Mouse (Mus musculus): ENCODE data around the gene Atoh7. TPM values are rescaled to one million over a fixed set of nuclear protein-coding genes. Genes with fewer than 3 reads are reported as not detected.

The Atoh7 gene
- polyA plus RNA-seq, 1 experiment, result 2.8 TPM

DNA sequence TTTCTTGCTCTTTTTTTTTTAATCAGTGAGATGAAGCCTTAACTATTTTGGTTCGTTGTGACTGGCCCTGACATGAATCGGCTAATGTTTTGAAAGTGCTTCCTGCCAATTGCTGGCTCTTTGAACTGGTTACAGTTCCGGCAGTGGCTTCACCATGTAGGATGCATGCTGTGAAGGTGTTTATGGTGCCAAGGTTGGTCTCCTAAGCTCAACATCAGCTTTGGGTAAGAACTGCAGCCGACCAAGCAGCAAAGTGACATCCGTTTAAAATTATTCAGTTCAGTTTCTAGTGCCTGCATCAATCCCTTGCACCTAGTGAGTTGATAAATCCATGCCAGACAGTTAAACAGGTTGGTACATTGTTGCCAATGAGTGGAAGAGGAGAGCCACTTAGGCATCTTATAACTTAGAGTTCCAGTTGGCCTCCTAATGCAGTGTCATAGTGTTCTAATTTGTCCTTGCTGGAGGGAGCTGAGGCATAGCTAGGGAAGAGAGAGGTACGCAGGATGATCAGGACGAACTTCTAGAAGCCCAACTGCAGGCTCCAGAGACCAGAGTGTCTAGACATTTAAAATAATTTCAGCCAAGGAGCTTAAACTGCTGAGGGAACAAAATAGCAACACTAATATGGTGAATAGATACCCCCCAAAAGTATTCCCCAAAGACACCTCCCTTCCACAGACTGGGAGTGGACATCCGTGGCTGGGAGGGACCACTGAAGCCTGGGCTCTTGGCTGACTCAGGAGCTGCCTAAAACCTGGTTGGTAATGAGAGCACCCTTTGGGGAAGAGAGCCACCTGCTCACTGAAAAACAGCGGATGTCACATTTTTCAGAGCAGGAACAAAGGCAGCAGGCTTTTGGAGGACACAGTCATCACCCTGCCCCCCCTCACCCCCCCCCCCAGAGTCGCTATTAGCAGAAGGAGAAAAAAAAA lies 6.6 kb upstream of the Atoh7 start:
- Histone ChIP-seq H3K27ac (ENCODE audit: insufficient read depth, low read length) (no peak overlapping the region), H3K4me3 (ENCODE audit: insufficient read depth, low read length) (no peak overlapping the region)
- TF ChIP-seq POLR2A (IDR thresholded peaks at IDR 0.05; ENCODE audit: extremely low read depth, insufficient read depth, low read length) (no peak), CTCF (IDR thresholded peaks at IDR 0.05; ENCODE audit: extremely low read depth, insufficient read depth, low read length) (no peak)

DNA sequence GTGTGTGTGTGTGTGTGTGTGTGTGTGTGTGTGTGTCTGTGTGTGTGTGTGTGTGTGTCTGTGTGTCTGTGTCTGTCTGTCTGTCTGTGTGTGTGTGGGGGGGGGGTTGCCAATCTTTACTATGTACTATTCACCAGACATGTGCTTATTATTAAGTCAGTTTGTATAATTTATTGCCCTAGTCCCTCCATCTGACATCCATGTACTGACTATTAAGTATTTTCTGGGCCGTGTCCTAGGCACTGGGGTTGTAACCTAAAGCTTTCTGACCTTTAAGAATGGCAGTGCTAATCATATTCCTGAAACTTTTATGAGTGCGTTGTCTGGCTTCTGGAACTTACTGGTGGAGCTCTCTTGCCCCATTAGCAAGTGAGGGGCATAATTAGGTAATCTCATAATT lies 2.7 kb upstream of the Atoh7 start:
- Histone ChIP-seq H3K4me1 (ENCODE audit: control insufficient read depth, insufficient read depth, low read length) (no peaks in the 10 kb centered on the region), H3K4me3 (ENCODE audit: insufficient read depth, low read length) (no peak overlapping the region), H3K27ac (ENCODE audit: insufficient read depth, low read length) (no peak overlapping the region)
- no peak for TF ChIP-seq CTCF (IDR thresholded peaks at IDR 0.05; ENCODE audit: extremely low read depth, insufficient read depth, low read length)
- TF ChIP-seq POLR2A (IDR thresholded peaks at IDR 0.05; ENCODE audit: extremely low read depth, insufficient read depth, low read length), result no peak

More for the DNA sequence above, 6.6 kb upstream of the Atoh7 start:
- H3K4me1 ChIP-seq (ENCODE audit: control insufficient read depth, insufficient read depth, low read length), result peaks cover 2% of the 10 kb centered on the region; the same call in 1 of the 2 replicates

DNA sequence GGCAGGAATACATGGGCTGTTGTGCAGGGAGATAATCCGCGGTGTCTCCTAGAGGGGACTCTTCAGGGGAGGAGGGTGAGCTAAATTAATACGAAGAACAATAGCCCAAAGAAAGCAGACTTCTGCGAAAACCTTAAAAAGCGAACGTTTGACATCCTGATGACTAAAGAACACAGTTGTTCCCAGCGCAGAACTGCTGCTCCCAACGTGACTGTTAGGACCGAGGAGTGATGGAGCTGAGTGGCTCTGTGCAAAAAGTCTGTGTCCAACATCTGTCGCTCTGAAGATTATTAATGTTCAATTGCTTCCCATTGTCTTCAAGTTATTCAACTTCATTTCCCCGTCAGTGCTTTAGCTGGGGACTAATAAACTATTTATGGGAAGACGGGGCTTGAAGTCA lies 1.3 kb upstream of the Atoh7 start:
- no peaks in the 10 kb centered on the region for H3K4me1 ChIP-seq (ENCODE audit: control insufficient read depth, insufficient read depth, low read length)
- TF ChIP-seq CTCF (IDR thresholded peaks at IDR 0.05; ENCODE audit: extremely low read depth, insufficient read depth, low read length) (no peak), POLR2A (IDR thresholded peaks at IDR 0.05; ENCODE audit: extremely low read depth, insufficient read depth, low read length) (no peak)
- no peak overlapping the region for H3K27ac ChIP-seq (ENCODE audit: insufficient read depth, low read length)
- no peak overlapping the region for H3K4me3 ChIP-seq (ENCODE audit: insufficient read depth, low read length)

DNA sequence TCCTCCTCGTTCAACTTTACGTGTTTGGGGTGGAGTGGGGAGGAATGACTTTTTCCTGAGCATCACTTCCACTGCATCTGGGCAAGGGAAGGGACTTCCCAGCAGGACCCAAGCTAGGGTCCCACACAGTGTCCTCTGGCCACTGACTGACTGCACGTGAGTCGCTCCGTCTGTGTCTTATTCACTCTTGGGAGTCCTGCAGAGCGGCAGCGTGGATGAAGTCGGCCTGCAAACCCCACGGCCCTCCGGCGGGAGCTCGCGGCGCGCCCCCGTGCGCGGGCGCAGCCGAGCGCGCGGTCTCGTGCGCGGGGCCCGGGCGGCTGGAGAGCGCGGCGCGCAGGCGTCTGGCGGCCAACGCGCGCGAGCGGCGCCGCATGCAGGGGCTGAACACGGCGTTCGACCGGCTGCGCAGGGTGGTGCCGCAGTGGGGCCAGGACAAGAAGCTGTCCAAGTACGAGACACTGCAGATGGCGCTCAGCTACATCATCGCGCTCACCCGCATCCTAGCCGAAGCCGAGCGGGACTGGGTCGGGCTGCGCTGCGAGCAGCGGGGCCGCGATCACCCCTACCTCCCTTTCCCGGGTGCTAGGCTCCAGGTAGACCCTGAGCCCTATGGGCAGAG lies 601 bp downstream of the Atoh7 start:
- H3K4me3 ChIP-seq (ENCODE audit: insufficient read depth, low read length), result peak overlapping the region; percentile 56
- H3K27ac ChIP-seq (ENCODE audit: insufficient read depth, low read length), result peak overlapping the region; percentile 38
- TF ChIP-seq CTCF (IDR thresholded peaks at IDR 0.05; ENCODE audit: extremely low read depth, insufficient read depth, low read length) (no peak), POLR2A (IDR thresholded peaks at IDR 0.05; ENCODE audit: extremely low read depth, insufficient read depth, low read length) (peak; percentile 72; the same call in 1 of the 2 replicates)
- no peaks in the 10 kb centered on the region for H3K4me1 ChIP-seq (ENCODE audit: control insufficient read depth, insufficient read depth, low read length)

DNA sequence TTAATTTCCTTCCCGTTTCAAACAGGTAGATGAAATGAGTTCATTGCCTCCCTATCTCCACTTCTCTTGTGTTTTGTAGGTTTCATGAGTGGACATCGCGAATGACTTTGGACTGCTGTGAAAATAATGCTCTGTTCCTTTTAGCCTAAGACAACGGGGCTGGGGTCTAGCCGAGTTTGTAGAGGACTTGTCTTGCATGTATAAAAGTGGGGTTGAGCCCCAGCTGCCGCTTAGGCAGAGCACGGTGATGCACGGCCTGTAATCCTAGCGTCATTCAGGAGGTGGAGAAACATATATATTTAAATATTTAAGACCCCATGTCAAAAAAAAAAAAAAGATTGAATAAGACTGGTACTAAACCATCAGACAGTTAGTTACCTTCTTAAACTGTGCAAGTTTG lies 1.2 kb downstream of the Atoh7 start:
- no peak for TF ChIP-seq CTCF (IDR thresholded peaks at IDR 0.05; ENCODE audit: extremely low read depth, insufficient read depth, low read length)
- no peak for TF ChIP-seq POLR2A (IDR thresholded peaks at IDR 0.05; ENCODE audit: extremely low read depth, insufficient read depth, low read length)
- Histone ChIP-seq H3K27ac (ENCODE audit: insufficient read depth, low read length) (peak overlapping the region; percentile 38), H3K4me1 (ENCODE audit: control insufficient read depth, insufficient read depth, low read length) (no peaks in the 10 kb centered on the region), H3K4me3 (ENCODE audit: insufficient read depth, low read length) (peak overlapping the region; percentile 56)

DNA sequence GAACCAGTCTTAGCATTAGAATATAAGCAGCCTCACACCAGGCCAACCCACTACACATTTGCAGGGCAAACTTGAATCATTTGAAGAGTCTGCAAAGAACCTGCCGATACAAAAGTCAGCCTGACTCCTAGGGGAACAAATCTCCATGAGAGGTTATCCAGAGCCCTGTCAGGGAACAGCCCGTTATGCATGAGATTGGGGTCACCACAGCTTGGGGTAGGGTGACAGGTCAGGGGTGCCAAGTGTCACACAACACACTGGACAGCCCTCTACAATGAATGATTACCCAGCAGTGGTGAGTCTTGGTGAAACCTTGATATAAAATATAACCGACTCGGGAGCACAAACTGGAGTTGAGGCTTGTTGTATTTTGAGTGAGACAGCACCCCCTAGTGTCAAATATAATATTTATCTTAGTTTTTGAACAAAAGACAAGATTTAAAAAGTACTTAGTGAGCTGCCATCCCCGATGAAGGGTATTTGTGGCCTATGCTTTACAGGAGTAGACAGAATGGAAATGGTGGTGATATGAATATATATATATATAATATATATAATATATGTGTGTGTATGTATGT lies 13.7 kb downstream of the Atoh7 start:
- TF ChIP-seq CTCF (IDR thresholded peaks at IDR 0.05; ENCODE audit: extremely low read depth, insufficient read depth, low read length) (no peak; the same call in 1 of the 2 replicates), POLR2A (IDR thresholded peaks at IDR 0.05; ENCODE audit: extremely low read depth, insufficient read depth, low read length) (no peak)
- no peaks in the 10 kb centered on the region for H3K4me1 ChIP-seq (ENCODE audit: control insufficient read depth, insufficient read depth, low read length)
- no peak overlapping the region for H3K4me3 ChIP-seq (ENCODE audit: insufficient read depth, low read length)
- no peak overlapping the region for H3K27ac ChIP-seq (ENCODE audit: insufficient read depth, low read length)

DNA sequence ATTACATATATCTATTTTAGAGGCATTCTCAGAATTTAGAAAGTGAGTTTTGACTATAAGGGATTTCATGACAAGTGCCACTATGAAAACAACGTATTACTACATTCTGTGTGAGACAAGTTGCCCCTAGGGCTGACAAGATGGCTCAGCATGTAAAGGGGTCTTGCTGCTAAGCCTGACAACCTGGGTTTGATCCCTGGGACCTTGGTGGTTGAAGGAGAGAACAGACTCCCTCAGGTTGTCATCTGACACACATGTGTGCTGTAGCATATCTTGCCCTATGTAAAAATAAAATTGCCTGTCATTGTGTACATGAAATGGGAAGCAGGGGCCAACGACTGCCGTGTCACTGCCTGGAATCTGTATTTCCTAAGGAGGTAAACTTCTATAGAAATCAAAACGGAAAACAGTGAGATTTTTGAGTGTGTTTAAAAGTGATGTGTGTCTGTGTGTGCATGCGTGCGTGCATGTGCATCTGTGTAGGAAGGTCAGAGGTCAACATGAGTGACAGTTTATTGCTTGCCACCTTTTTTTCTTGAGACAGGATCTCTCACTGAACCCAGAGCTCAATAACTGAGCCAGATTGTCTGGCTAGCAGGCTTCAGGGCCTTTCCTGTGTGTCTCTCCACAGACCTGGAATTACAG lies 14.4 kb downstream of the Atoh7 start:
- H3K27ac ChIP-seq (ENCODE audit: insufficient read depth, low read length), result no peak overlapping the region
- H3K4me3 ChIP-seq (ENCODE audit: insufficient read depth, low read length), result no peak overlapping the region
- TF ChIP-seq POLR2A (IDR thresholded peaks at IDR 0.05; ENCODE audit: extremely low read depth, insufficient read depth, low read length), result no peak
- no peak for TF ChIP-seq CTCF (IDR thresholded peaks at IDR 0.05; ENCODE audit: extremely low read depth, insufficient read depth, low read length)
- H3K4me1 ChIP-seq (ENCODE audit: control insufficient read depth, insufficient read depth, low read length), result no peaks in the 10 kb centered on the region

DNA sequence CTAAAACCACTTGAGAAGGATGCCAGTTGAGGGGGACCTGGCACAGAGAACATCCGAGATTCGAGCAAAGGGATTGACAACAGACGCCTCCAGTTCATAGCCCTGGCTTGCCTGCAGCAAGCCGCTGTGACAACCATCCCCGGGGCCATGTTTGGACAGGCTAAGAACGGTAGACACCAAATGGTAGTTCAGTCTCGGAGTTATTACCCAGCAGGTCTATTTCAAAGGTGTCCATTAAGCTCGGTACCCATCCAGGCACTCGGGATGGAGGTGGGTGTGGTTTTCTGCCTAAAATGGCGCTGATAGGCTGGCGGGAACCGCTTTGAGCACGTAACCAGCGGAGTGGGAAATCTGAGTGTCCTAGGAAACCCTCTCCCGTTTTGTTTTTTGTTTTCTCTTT lies 16.4 kb downstream of the Atoh7 start:
- H3K27ac ChIP-seq (ENCODE audit: insufficient read depth, low read length), result no peak overlapping the region
- TF ChIP-seq CTCF (IDR thresholded peaks at IDR 0.05; ENCODE audit: extremely low read depth, insufficient read depth, low read length), result no peak
- no peak for TF ChIP-seq POLR2A (IDR thresholded peaks at IDR 0.05; ENCODE audit: extremely low read depth, insufficient read depth, low read length)
- H3K4me1 ChIP-seq (ENCODE audit: control insufficient read depth, insufficient read depth, low read length), result no peaks in the 10 kb centered on the region
- H3K4me3 ChIP-seq (ENCODE audit: insufficient read depth, low read length), result no peak overlapping the region

DNA sequence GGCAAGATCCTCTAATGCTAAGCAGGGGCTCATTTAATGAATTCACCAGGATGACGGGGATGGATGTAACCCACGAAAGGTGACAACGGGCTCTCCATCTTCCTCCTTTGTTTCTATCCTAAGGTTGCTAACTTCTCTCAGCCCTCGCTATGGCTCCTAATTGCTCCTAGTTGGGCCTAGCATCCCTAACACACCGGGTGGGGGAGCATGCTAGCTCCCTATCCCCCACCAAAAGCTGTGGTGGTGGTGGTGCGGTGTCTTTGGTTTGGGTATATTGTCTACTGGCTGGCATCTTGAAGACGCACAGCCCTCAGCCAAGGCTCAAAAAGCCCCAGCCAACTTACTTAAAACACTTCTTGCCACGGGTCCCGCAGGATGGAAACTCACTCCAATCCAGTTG lies 16.9 kb downstream of the Atoh7 start:
- H3K27ac ChIP-seq (ENCODE audit: insufficient read depth, low read length), result no peak overlapping the region
- H3K4me1 ChIP-seq (ENCODE audit: control insufficient read depth, insufficient read depth, low read length), result no peaks in the 10 kb centered on the region
- H3K4me3 ChIP-seq (ENCODE audit: insufficient read depth, low read length), result no peak overlapping the region
- TF ChIP-seq CTCF (IDR thresholded peaks at IDR 0.05; ENCODE audit: extremely low read depth, insufficient read depth, low read length) (no peak), POLR2A (IDR thresholded peaks at IDR 0.05; ENCODE audit: extremely low read depth, insufficient read depth, low read length) (no peak)

Data from cortical plate, adult 2 months (tissue).